Mouse (Mus musculus) CH12.LX (cell line): Measurements from ENCODE around the gene Adgrl3. TPM values are rescaled to one million over a fixed set of nuclear protein-coding genes. Genes with fewer than 3 reads are reported as not detected.

Source experiments
- DNase-seq: peaks from one replicate; pipeline ENCODE4 v3.0.0-alpha.2; 2013; ENCODE audit errors: extremely low read depth
- H3K27ac ChIP-seq: 2 replicates; pipeline ENCODE4 v1.5.1; 2012; ENCODE audit warnings: low read depth, mild to moderate bottlenecking, control low read depth, moderate library complexity; ENCODE audit not compliant: insufficient read depth
- H3K27me3 ChIP-seq: replicated peaks from 2 replicates; pipeline ENCODE3; 2012; ENCODE audit warnings: inconsistent platforms
- H3K36me3 ChIP-seq, 2 experiments: replicated peaks in 1 of 2; 2 replicates each; pipeline versions ENCODE3 to v1.6.1; 2012; ENCODE audit warnings: inconsistent platforms in 1 of 2, low read length in 1 of 2, mild to moderate bottlenecking in 1 of 2, mixed read lengths in 1 of 2, moderate library complexity in 1 of 2; ENCODE audit not compliant: control insufficient read depth in 1 of 2, insufficient read depth in 1 of 2
- H3K4me1 ChIP-seq, 2 experiments: 2 replicates each; pipeline ENCODE4 v1.6.1; 2012; ENCODE audit warnings: inconsistent platforms in 1 of 2, moderate library complexity in 1 of 2; ENCODE audit not compliant: insufficient read depth in 2 of 2, control insufficient read depth in 1 of 2
- H3K4me2 ChIP-seq: 2 replicates; pipeline ENCODE4 v1.6.1; 2012; ENCODE audit warnings: low read depth, mild to moderate bottlenecking, control low read depth; ENCODE audit not compliant: poor library complexity, insufficient read depth, severe bottlenecking
- H3K4me3 ChIP-seq, 3 experiments: fragments of 150-350 bp in 1 of 3; sonication (generic) in 1 of 3; replicated peaks in 1 of 3; 2 replicates each; pipeline versions ENCODE3 to v1.5.1; 2011 to 2012; ENCODE audit warnings: low read depth in 2 of 3, low read length in 2 of 3, mild to moderate bottlenecking in 2 of 3, moderate library complexity in 2 of 3, control low read depth in 1 of 3, improper control_type of control experiment in 1 of 3, inconsistent platforms in 1 of 3, mixed read lengths in 1 of 3; ENCODE audit not compliant: poor library complexity in 1 of 3
- H3K79me2 ChIP-seq: replicated peaks from 2 replicates; pipeline ENCODE4 v1.6.1; 2012; ENCODE audit warnings: mild to moderate bottlenecking, moderate library complexity; ENCODE audit not compliant: control insufficient read depth, poor library complexity, insufficient read depth, severe bottlenecking; ENCODE audit errors: extremely low read depth
- H3K9ac ChIP-seq: 2 replicates; pipeline ENCODE4 v1.6.1; 2012; ENCODE audit warnings: low read depth, mild to moderate bottlenecking, control low read depth, moderate library complexity; ENCODE audit not compliant: insufficient read depth
- H3K9me3 ChIP-seq: replicated peaks from 2 replicates; pipeline ENCODE3; 2012; ENCODE audit warnings: low read length, inconsistent platforms, mixed read lengths
- BHLHE40 ChIP-seq: IDR thresholded peaks from 2 replicates; pipeline ENCODE4 v1.6.1; 2011; ENCODE audit warnings: mild to moderate bottlenecking, low read depth, low read length, improper control_type of control experiment
- CTCF ChIP-seq, 2 experiments: IDR thresholded peaks in 1 of 2; conservative IDR thresholded peaks in 1 of 2; 2 replicates each; pipeline ENCODE4 v1.5.1; 2011 to 2012; ENCODE audit warnings: low read depth in 2 of 2, low read length in 2 of 2, improper control_type of control experiment in 1 of 2, inconsistent platforms in 1 of 2, mild to moderate bottlenecking in 1 of 2, moderate library complexity in 1 of 2
- ELF1 ChIP-seq: IDR thresholded peaks from 2 replicates; pipeline ENCODE4 v1.6.1; 2014; ENCODE audit warnings: low read depth, mild to moderate bottlenecking, inconsistent platforms, low read length, improper control_type of control experiment
- EP300 ChIP-seq: IDR thresholded peaks from 2 replicates; pipeline ENCODE4 v1.6.1; 2011; ENCODE audit warnings: low read length, improper control_type of control experiment
- ETS1 ChIP-seq: conservative IDR thresholded peaks from 2 replicates; pipeline ENCODE4 v1.6.1; 2012; ENCODE audit warnings: low read depth, mild to moderate bottlenecking, inconsistent platforms, low read length, improper control_type of control experiment, moderate library complexity
- GABPA ChIP-seq: IDR thresholded peaks from 2 replicates; pipeline ENCODE4 v1.6.1; 2012; ENCODE audit warnings: low read depth, low read length, improper control_type of control experiment, inconsistent platforms; ENCODE audit not compliant: insufficient replicate concordance
- JUND ChIP-seq: conservative IDR thresholded peaks from 2 replicates; pipeline ENCODE4 v1.6.1; 2011; ENCODE audit warnings: low read depth, low read length, improper control_type of control experiment
- MAFK ChIP-seq: IDR thresholded peaks from 2 replicates; pipeline ENCODE4 v1.6.1; 2011; ENCODE audit warnings: low read length, improper control_type of control experiment; ENCODE audit not compliant: insufficient replicate concordance
- MAX ChIP-seq: IDR thresholded peaks from 2 replicates; pipeline ENCODE4 v1.6.1; 2011; ENCODE audit warnings: low read length, improper control_type of control experiment
- MXI1 ChIP-seq: IDR thresholded peaks from 2 replicates; pipeline ENCODE4 v1.6.1; 2011; ENCODE audit warnings: mild to moderate bottlenecking, low read depth, low read length, improper control_type of control experiment
- MYC ChIP-seq: IDR thresholded peaks from 2 replicates; pipeline ENCODE4 v1.6.1; 2011; ENCODE audit warnings: low read depth, mild to moderate bottlenecking, improper control_type of control experiment, low read length
- RCOR1 ChIP-seq: conservative IDR thresholded peaks from 2 replicates; pipeline ENCODE4 v1.6.1; 2012; ENCODE audit warnings: low read depth, mild to moderate bottlenecking, inconsistent platforms, low read length, improper control_type of control experiment
- SIN3A ChIP-seq: IDR thresholded peaks from 2 replicates; pipeline ENCODE4 v1.6.1; 2012; ENCODE audit warnings: low read length, improper control_type of control experiment, inconsistent platforms
- SMC3 ChIP-seq: IDR thresholded peaks from 2 replicates; pipeline ENCODE4 v1.6.1; 2011; ENCODE audit warnings: low read depth, low read length, improper control_type of control experiment
- TBP ChIP-seq: conservative IDR thresholded peaks from 2 replicates; pipeline ENCODE4 v1.6.1; 2011; ENCODE audit warnings: low read depth, low read length, improper control_type of control experiment
- TCF12 ChIP-seq: IDR thresholded peaks from 2 replicates; pipeline ENCODE4 v1.6.1; 2014; ENCODE audit warnings: low read depth, mild to moderate bottlenecking, inconsistent platforms, low read length, improper control_type of control experiment
- ZNF384 ChIP-seq: IDR thresholded peaks from 2 replicates; pipeline ENCODE4 v1.6.1; 2012; ENCODE audit warnings: low read depth, low read length, improper control_type of control experiment, inconsistent platforms
- dilution Hi-C: fragments of 300-500 bp; cut with MboI; formaldehyde crosslinking; loops from 2 replicates; pipeline ENCODE4 v1.14.3; 2020; ENCODE audit warnings: low sequenced_read_pairs; ENCODE audit not compliant: extremely low pct_unique_long_range_greater_than_20kb, extremely low pct_ligation_motif_present
- in situ Hi-C: fragments of 300-500 bp; cut with MboI; formaldehyde crosslinking; loops from 3 replicates; pipeline ENCODE4 v1.14.3; 2019; ENCODE audit warnings: low sequenced_read_pairs, low pct_ligation_motif_present, low pct_unique_long_range_greater_than_20kb, mixed read lengths
- polyA plus RNA-seq: library from polyadenylated mRNA; unstranded; fragments of >175 nt; gene quantifications from 2 replicates; pipeline ENCODE4 v1.2.1, GENCODE M21; 2012; ENCODE audit warnings: low read depth; ENCODE audit not compliant: insufficient read length
- total RNA-seq, 2 experiments: library from RNA; depleted of rRNA; stranded (reverse); fragments of 300-350 nt in 1 of 2; fragments of >200 nt in 1 of 2; gene quantifications; 2 replicates each; pipeline ENCODE4 v1.2.3; 2012 to 2014

Adgrl3 gene
- total and polyA plus RNA-seq, 3 experiments = 0.13 TPM; not detected in 2

DNA sequence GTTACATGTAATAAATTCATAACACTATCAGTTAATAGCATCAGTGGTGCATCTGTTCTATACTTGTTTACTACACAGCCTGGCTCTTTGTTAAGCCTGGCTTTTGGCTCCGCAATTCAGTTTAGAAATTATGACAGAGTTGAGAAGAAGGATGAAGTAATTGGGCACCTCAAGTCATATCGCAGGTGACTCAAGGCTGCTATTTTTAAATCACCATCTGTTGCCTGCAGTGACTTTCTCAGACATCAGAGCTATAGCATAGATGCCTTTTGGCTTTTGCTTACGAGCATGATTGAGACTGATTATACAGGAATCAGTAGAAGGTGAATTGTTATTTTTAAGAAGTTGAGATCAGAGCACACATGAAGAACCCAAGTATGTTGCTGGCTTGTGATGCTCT lies 236.2 kb downstream of the Adgrl3 start:
- dilution Hi-C loops (no loop called here), in situ Hi-C loops (no loop called here)
- no peaks in the 10 kb centered on the region for H3K9me3 ChIP-seq

DNA sequence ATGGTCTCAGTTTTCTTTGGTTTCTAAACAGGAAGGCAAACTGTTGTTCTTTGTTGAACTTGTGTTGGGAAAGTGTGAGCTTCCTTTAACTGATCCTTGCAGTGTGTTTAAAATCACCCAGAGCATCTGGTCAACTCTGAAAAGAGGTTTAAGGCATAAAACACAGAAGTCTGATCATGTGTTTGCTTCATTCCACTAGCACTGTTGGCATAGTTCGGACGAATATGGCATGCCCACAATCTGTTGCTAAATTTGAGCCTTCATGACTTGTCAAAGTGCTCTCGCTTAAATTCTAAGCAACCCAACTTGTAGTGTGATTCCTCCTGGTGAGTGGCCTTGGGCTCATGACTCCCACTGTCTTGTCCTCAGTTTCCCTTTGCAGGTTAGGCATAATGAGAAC lies 249.8 kb downstream of the Adgrl3 start:
- Histone ChIP-seq H3K4me2 (no peak overlapping the region), H3K4me3 (no peak overlapping the region), H3K36me3 (no peaks in the 10 kb centered on the region)
- TF ChIP-seq EP300 (no peak), MAX (no peak), TBP (no peak), ZNF384 (no peak), BHLHE40 (no peak)
- TF ChIP-seq, all 38 proteins: peak for 0
- Histone ChIP-seq H3K9ac (no peak overlapping the region), H3K4me1 (no peaks in the 10 kb centered on the region), H3K79me2 (no peaks in the 10 kb centered on the region), H3K27me3 (no peaks in the 10 kb centered on the region), H3K27ac (no peak overlapping the region), H3K9me3 (no peaks in the 10 kb centered on the region)
- in situ Hi-C loops (no loop called here), dilution Hi-C loops (no loop called here)
- no peak for DNase-seq

More for the DNA sequence above, 236.2 kb downstream of the Adgrl3 start:
- DNase-seq = no peak
- Histone ChIP-seq H3K27me3 (no peaks in the 10 kb centered on the region), H3K4me2 (no peak overlapping the region), H3K79me2 (no peaks in the 10 kb centered on the region), H3K27ac (no peak overlapping the region), H3K36me3 (no peaks in the 10 kb centered on the region), H3K9ac (no peak overlapping the region), H3K4me3 (no peak overlapping the region), H3K4me1 (no peaks in the 10 kb centered on the region)
- TF ChIP-seq MAFK (no peak), CTCF (conservative IDR thresholded peaks at IDR 0.05 in 1 of 2, IDR thresholded peaks at IDR 0.05 in 1 of 2; ENCODE audit: low read depth in 2 of 2, low read length in 2 of 2) (no peak), MYC (no peak), ELF1 (no peak), GABPA (no peak), ETS1 (no peak), JUND (no peak), RCOR1 (no peak), SMC3 (no peak), TCF12 (no peak), MXI1 (no peak), SIN3A (no peak)
